Mouse (Mus musculus) layer of hippocampus, adult 2 months (tissue): ENCODE data around the gene Vps35l. TPM values are rescaled to one million over a fixed set of nuclear protein-coding genes. Genes with fewer than 3 reads are reported as not detected.
A peak's percentile ranks its signal among the peaks of the same experiment; 100 is the strongest.

Source experiments
- DNase-seq, 2 experiments: peaks; one replicate each; pipeline ENCODE4 v3.0.0; 2022; ENCODE audit warnings: low spot score in 2 of 2
- H3K27ac ChIP-seq: fragments of 200-600 bp; 2 replicates; pipeline ENCODE4 v1.8.1; 2022
- H3K4me3 ChIP-seq: fragments of 200-600 bp; 2 replicates; pipeline ENCODE4 v1.8.1; 2022; ENCODE audit warnings: mild to moderate bottlenecking
- CTCF ChIP-seq: fragments of 200-600 bp; conservative IDR thresholded peaks from 2 replicates; pipeline ENCODE4 v1.8.1; 2022; ENCODE audit warnings: antibody characterized with exemption, mild to moderate bottlenecking, moderate library complexity
- total RNA-seq, 2 experiments: library from RNA; stranded (reverse); gene quantifications; 2 replicates each; pipeline ENCODE4 v1.2.3; 2021

The Vps35l gene
- total RNA-seq, 2 experiments from 2014 or later, result 58.5 to 65.1 TPM

GRCm38 (mm10) chr7:118796838-118797237, 56.8 kb downstream of the Vps35l start:
- no peak for DNase-seq
- no peak overlapping the region for H3K27ac ChIP-seq
- TF ChIP-seq CTCF, result no peak

GRCm38 (mm10) chr7:118797600-118797999, 57.6 kb downstream of the Vps35l start:
- no peak overlapping the region for H3K27ac ChIP-seq
- H3K4me3 ChIP-seq, result no peak overlapping the region
- TF ChIP-seq CTCF, result no peak
- DNase-seq, result no peak

More at GRCm38 (mm10) chr7:118796838-118797237, 56.8 kb downstream of the Vps35l start:
- no peak overlapping the region for H3K4me3 ChIP-seq

- no peak for DNase-seq
- H3K4me3 ChIP-seq, result no peak overlapping the region
- no peak overlapping the region for H3K27ac ChIP-seq
- no peak for TF ChIP-seq CTCF
Observed at GRCm38 (mm10) chr7:118798105-118798570, 58.1 kb downstream of the Vps35l start.

- DNase-seq, result no peak
- no peak for TF ChIP-seq CTCF
- H3K27ac ChIP-seq, result 0 out of 2 replicates have a peak overlapping the region, but pooled peaks have one; percentile 7
Observed at GRCm38 (mm10) chr7:118800112-118800734, 60.2 kb downstream of the Vps35l start.

GRCm38 (mm10) chr7:118801791-118802190, 61.8 kb downstream of the Vps35l start:
- DNase-seq, result no peak
- Histone ChIP-seq H3K4me3 (no peak overlapping the region), H3K27ac (no peak overlapping the region)
- TF ChIP-seq CTCF, result no peak

More at GRCm38 (mm10) chr7:118800112-118800734, 60.2 kb downstream of the Vps35l start:
- H3K4me3 ChIP-seq, result no peak overlapping the region

GRCm38 (mm10) chr7:118803425-118803824, 63.4 kb downstream of the Vps35l start:
- DNase-seq, result no peak
- no peak overlapping the region for H3K4me3 ChIP-seq
- H3K27ac ChIP-seq, result no peak overlapping the region
- TF ChIP-seq CTCF, result no peak

GRCm38 (mm10) chr7:118806631-118807411, 66.8 kb downstream of the Vps35l start:
- no peak for TF ChIP-seq CTCF
- Histone ChIP-seq H3K4me3 (no peak overlapping the region), H3K27ac (peak overlapping the region; percentile 64)
- no peak for DNase-seq

- DNase-seq, result no peak
- no peak overlapping the region for H3K4me3 ChIP-seq
- H3K27ac ChIP-seq, result no peak overlapping the region
- TF ChIP-seq CTCF, result no peak
Observed at GRCm38 (mm10) chr7:118807899-118808298, 67.9 kb downstream of the Vps35l start.

- DNase-seq, result no peak
- Histone ChIP-seq H3K27ac (no peak overlapping the region), H3K4me3 (no peak overlapping the region)
- no peak for TF ChIP-seq CTCF
Observed at GRCm38 (mm10) chr7:118811407-118812106, 71.5 kb downstream of the Vps35l start.

- TF ChIP-seq CTCF, result no peak
Observed at GRCm38 (mm10) chr7:118813592-118813991, 73.6 kb downstream of the Vps35l start.

GRCm38 (mm10) chr7:118816275-118816674, 76.2 kb downstream of the Vps35l start:
- no peak for TF ChIP-seq CTCF
- no peak for DNase-seq
- no peak overlapping the region for H3K4me3 ChIP-seq
- no peak overlapping the region for H3K27ac ChIP-seq

More at GRCm38 (mm10) chr7:118813592-118813991, 73.6 kb downstream of the Vps35l start:
- DNase-seq, result no peak
- H3K4me3 ChIP-seq, result no peak overlapping the region
- no peak overlapping the region for H3K27ac ChIP-seq

- Histone ChIP-seq H3K27ac (no peak overlapping the region), H3K4me3 (no peak overlapping the region)
- TF ChIP-seq CTCF, result no peak
- DNase-seq, result no peak
Observed at GRCm38 (mm10) chr7:118817741-118818140, 77.7 kb downstream of the Vps35l start.

- Histone ChIP-seq H3K27ac (no peak overlapping the region), H3K4me3 (no peak overlapping the region)
- TF ChIP-seq CTCF, result no peak
- DNase-seq, result no peak
Observed at GRCm38 (mm10) chr7:118819666-118820065, 79.6 kb downstream of the Vps35l start.
